Mouse (Mus musculus): ENCODE results near the gene Rxra. TPM values are rescaled to one million over a fixed set of nuclear protein-coding genes. Genes with fewer than 3 reads are reported as not detected.

The Rxra gene
- polyA plus RNA-seq, 1 experiment from 2014 or later = 13.3 TPM

DNA sequence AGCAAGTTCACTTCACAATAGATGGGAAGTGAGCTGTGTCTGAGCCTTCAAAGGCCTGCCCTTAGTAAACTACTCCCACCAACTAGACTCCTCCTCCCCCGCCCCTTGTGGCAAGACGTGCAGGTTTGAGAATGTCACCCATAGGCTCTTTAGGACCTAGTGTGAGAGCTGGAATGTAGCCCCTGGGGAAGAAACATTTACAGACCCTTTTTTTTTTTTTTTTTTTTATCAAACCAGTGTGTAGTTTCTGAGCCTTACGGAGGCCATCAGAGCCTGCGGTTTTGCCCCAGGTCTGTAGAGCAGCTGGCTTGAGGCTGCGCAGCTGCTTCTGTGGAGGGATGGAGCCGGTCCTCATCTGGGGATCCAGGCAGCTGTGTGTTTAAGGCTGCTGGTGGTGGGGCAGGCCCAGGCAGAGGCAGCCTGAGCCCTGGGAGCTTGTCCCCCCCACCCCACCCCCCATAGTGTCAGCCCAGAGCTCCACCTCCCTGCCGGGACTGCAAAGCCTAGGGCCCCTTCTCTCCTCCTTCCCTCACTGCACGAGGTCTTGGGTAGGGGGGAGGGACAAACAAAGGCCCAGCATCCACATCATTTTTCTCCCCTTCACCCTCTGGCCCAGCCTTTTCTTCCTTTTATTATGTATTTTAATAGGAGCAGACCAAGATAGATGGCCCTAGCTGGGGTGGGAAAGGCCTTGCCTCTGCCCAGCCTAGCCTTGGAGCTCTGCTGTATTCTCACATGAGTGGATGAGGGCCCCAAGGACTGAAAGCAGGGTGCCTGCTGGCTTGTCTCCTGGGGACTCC, 26.2 kb upstream of the Rxra start:
- ATAC-seq = no peak
- no peak for DNase-seq
- no peaks in the 10 kb centered on the region for H3K36me3 ChIP-seq (replicated peaks; ENCODE audit: insufficient read depth, low read length)
- no peak overlapping the region for H3K9ac ChIP-seq (replicated peaks)
- 65% methylated on average over 7 of the region's 8 CpGs for WGBS (ENCODE audit: insufficient replicate concordance)
- no peak overlapping the region for H3K27ac ChIP-seq (ENCODE audit: low read depth)
- H3K4me1 ChIP-seq (ENCODE audit: insufficient read depth) = peaks cover 4% of the 10 kb centered on the region; the same call in 1 of the 2 replicates
- no peak overlapping the region for H3K4me2 ChIP-seq (ENCODE audit: low read depth, low read length)
- H3K4me3 ChIP-seq (ENCODE audit: low read depth, low read length) = no peak overlapping the region
- H3K9me3 ChIP-seq (ENCODE audit: low read length) = no peaks in the 10 kb centered on the region
- no peak for TF ChIP-seq EP300 (IDR thresholded peaks at IDR 0.05; ENCODE audit: low read depth)
- no peak for TF ChIP-seq CTCF (IDR thresholded peaks at IDR 0.05; ENCODE audit: low read depth)
- no peaks in the 10 kb centered on the region for H3K27me3 ChIP-seq (ENCODE audit: insufficient read depth, low read length)

DNA sequence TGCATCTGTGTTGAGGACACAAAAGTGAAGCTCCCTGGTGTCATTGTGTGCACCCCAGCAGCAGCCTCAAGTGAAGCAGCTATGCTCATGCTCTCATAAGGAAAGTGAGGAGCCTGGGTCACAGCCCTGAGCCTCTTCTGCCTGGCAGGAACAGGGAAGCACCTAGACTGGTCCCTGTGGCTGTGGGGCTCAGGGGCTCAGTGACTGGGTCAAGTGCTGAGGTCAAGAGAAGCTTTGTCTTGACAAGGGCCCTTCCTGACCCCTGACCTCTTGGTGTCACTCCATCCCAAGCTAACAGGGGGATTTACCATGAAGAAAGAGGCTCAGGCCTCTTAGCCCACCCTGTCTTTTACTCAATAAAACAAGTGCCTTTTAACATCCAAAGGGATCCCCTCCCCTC, 25.2 kb upstream of the Rxra start:
- H3K9me3 ChIP-seq (ENCODE audit: low read length) = no peaks in the 10 kb centered on the region
- TF ChIP-seq EP300 (IDR thresholded peaks at IDR 0.05; ENCODE audit: low read depth) = no peak
- DNase-seq (no peak), ATAC-seq (no peak)
- H3K9ac ChIP-seq (replicated peaks) = no peak overlapping the region
- no peaks in the 10 kb centered on the region for H3K27me3 ChIP-seq (ENCODE audit: insufficient read depth, low read length)
- H3K4me1 ChIP-seq (ENCODE audit: insufficient read depth) = peaks cover 4% of the 10 kb centered on the region; the same call in 1 of the 2 replicates
- H3K27ac ChIP-seq (ENCODE audit: low read depth) = no peak overlapping the region
- H3K4me2 ChIP-seq (ENCODE audit: low read depth, low read length) = no peak overlapping the region
- no peaks in the 10 kb centered on the region for H3K36me3 ChIP-seq (replicated peaks; ENCODE audit: insufficient read depth, low read length)
- no peak overlapping the region for H3K4me3 ChIP-seq (ENCODE audit: low read depth, low read length)

- Histone ChIP-seq H3K27me3 (ENCODE audit: insufficient read depth, low read length) (no peaks in the 10 kb centered on the region), H3K36me3 (replicated peaks; ENCODE audit: insufficient read depth, low read length) (no peaks in the 10 kb centered on the region), H3K4me2 (ENCODE audit: low read depth, low read length) (no peak overlapping the region), H3K27ac (ENCODE audit: low read depth) (no peak overlapping the region), H3K9ac (replicated peaks) (no peak overlapping the region), H3K4me3 (ENCODE audit: low read depth, low read length) (no peak overlapping the region), H3K9me3 (ENCODE audit: low read length) (no peaks in the 10 kb centered on the region), H3K4me1 (ENCODE audit: insufficient read depth) (peaks cover 4% of the 10 kb centered on the region; the same call in 1 of the 2 replicates)
- no peak for ATAC-seq
- 67% methylated on average over 5 of the region's 5 CpGs for WGBS (ENCODE audit: insufficient replicate concordance)
- TF ChIP-seq EP300 (IDR thresholded peaks at IDR 0.05; ENCODE audit: low read depth) (no peak), CTCF (IDR thresholded peaks at IDR 0.05; ENCODE audit: low read depth) (no peak)
- DNase-seq = no peak
Measured at GRCm38 (mm10) chr2:27653496-27654030, 22.7 kb upstream of the Rxra start.

DNA sequence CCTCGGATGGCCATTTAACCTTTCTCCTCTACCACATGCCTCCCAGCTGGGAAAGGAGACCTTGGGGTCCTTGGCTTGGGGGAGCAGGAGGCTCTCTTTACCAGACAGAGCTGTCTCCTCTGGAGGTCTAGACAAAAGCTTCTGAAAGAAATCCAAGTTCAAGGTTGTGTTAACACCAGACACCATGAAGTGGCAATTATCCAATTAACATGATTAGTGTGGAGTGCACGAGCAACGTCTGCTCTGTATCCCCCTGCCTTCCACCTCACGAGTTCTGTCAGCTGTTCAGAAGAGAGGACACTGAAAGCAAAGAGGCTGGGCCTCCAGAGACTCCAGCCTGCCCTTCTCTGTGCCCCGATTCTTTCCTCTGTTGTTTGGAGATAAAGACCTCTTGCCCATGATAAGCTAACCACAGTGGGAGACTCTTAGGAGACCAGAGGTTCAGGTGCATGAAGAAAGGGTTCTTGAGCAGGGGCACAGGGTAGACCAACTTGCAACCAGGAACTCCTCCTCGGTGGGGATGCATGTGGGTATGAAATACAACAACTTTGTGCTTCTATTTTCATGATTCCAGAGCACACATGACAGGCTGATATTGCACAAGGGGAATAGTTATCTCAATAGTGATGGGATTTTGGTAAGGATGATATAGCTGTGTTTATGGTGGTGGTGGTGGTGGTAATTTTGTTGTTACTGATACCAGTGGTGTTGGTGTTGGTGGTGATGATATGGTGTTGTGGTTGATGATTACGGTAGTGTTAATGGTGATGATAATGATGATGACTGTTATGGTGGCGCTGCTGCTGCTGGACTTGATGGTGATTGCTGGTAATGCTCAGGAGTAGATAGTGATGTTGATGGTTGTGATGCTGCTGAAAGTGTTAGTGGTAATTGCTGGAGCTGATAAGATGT, 21.7 kb upstream of the Rxra start:
- Histone ChIP-seq H3K4me1 (ENCODE audit: insufficient read depth) (peaks cover 4% of the 10 kb centered on the region; the same call in 1 of the 2 replicates), H3K27me3 (ENCODE audit: insufficient read depth, low read length) (no peaks in the 10 kb centered on the region), H3K9ac (replicated peaks) (no peak overlapping the region), H3K9me3 (ENCODE audit: low read length) (no peaks in the 10 kb centered on the region), H3K27ac (ENCODE audit: low read depth) (no peak overlapping the region), H3K36me3 (replicated peaks; ENCODE audit: insufficient read depth, low read length) (no peaks in the 10 kb centered on the region), H3K4me3 (ENCODE audit: low read depth, low read length) (no peak overlapping the region), H3K4me2 (ENCODE audit: low read depth, low read length) (no peak overlapping the region)
- ATAC-seq (no peak), DNase-seq (no peak)
- 54% methylated on average over 8 of the region's 8 CpGs for WGBS (ENCODE audit: insufficient replicate concordance)
- TF ChIP-seq CTCF (IDR thresholded peaks at IDR 0.05; ENCODE audit: low read depth) = no peak
- no peak for TF ChIP-seq EP300 (IDR thresholded peaks at IDR 0.05; ENCODE audit: low read depth)

GRCm38 (mm10) chr2:27656576-27656975, 19.7 kb upstream of the Rxra start:
- Histone ChIP-seq H3K4me3 (ENCODE audit: low read depth, low read length) (no peak overlapping the region), H3K9me3 (ENCODE audit: low read length) (no peaks in the 10 kb centered on the region), H3K27me3 (ENCODE audit: insufficient read depth, low read length) (no peaks in the 10 kb centered on the region), H3K27ac (ENCODE audit: low read depth) (no peak overlapping the region), H3K9ac (replicated peaks) (no peak overlapping the region), H3K4me2 (ENCODE audit: low read depth, low read length) (no peak overlapping the region), H3K36me3 (replicated peaks; ENCODE audit: insufficient read depth, low read length) (no peaks in the 10 kb centered on the region), H3K4me1 (ENCODE audit: insufficient read depth) (peaks cover 4% of the 10 kb centered on the region)
- ATAC-seq = no peak
- no peak for DNase-seq
- no peak for TF ChIP-seq EP300 (IDR thresholded peaks at IDR 0.05; ENCODE audit: low read depth)
- TF ChIP-seq CTCF (IDR thresholded peaks at IDR 0.05; ENCODE audit: low read depth) = no peak

GRCm38 (mm10) chr2:27665284-27665683, 11.0 kb upstream of the Rxra start:
- H3K4me1 ChIP-seq (ENCODE audit: insufficient read depth) = no peaks in the 10 kb centered on the region; the same call in 1 of the 2 replicates
- DNase-seq (no peak), ATAC-seq (no peak)
- H3K27ac ChIP-seq (ENCODE audit: low read depth) = no peak overlapping the region
- H3K4me2 ChIP-seq (ENCODE audit: low read depth, low read length) = no peak overlapping the region
- no peaks in the 10 kb centered on the region for H3K27me3 ChIP-seq (ENCODE audit: insufficient read depth, low read length)
- no peak overlapping the region for H3K9ac ChIP-seq (replicated peaks)
- no peaks in the 10 kb centered on the region for H3K36me3 ChIP-seq (replicated peaks; ENCODE audit: insufficient read depth, low read length)
- WGBS (ENCODE audit: insufficient replicate concordance) = 51% methylated on average over 6 of the region's 6 CpGs
- TF ChIP-seq EP300 (IDR thresholded peaks at IDR 0.05; ENCODE audit: low read depth) (no peak), CTCF (IDR thresholded peaks at IDR 0.05; ENCODE audit: low read depth) (no peak)
- no peaks in the 10 kb centered on the region for H3K9me3 ChIP-seq (ENCODE audit: low read length)
- no peak overlapping the region for H3K4me3 ChIP-seq (ENCODE audit: low read depth, low read length)
